Mouse (Mus musculus) spleen, adult 2 months (tissue): ENCODE results near the gene Cd96.

Source experiments
- CTCF ChIP-seq: fragments of 200-500 bp; IDR thresholded peaks from 2 replicates; pipeline ENCODE4 v1.5.1; 2011; ENCODE audit warnings: mild to moderate bottlenecking, inconsistent platforms; ENCODE audit not compliant: insufficient read depth, insufficient read length, insufficient replicate concordance; ENCODE audit errors: extremely low read depth
- POLR2A ChIP-seq: fragments of 200-500 bp; IDR thresholded peaks from 2 replicates; pipeline ENCODE4 v1.6.1; 2011; ENCODE audit warnings: low read depth, low read length, inconsistent platforms

DNA sequence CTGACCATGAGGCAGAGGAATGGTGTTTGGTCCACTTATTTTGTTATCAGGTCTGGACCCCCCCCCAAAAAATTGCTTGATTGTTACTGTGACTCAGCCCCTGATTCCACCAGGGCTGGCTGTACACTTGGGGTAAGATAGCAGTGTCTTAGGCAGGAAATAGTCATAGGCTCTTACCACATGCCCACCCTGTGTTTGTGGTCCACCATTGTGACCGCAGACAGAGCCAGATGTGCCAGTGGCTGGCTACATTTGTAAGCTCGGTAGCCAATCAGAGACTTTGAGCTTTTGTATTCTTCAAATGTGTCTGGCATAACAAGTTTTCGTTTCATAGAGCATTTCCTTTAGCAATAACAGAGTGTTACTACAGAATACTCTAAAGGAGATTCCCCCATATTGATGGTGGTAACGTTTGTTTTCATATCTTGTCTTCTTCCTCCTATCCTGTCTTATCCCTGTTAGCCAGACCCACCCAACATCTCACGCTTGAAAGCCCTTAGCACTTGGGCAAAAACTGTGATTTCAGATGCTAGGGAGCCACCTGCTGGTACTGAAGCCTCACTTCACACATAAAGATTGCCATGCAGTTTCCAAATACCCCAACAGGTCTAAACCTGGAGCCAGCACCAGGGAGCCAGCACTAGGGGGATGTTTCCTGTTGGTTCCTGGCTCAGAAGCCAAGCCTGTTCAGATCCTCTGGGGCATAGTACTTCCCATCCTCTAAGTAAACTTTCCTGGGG is 97.7 kb downstream of the Cd96 start:
- TF ChIP-seq POLR2A: no peak
- peak; percentile 75; the same call in 1 of the 2 replicates for TF ChIP-seq CTCF
